Mouse (Mus musculus) spleen, adult 2 months (tissue): ENCODE data around the gene Parvg. TPM values are rescaled to one million over a fixed set of nuclear protein-coding genes. Genes with fewer than 3 reads are reported as not detected.
A peak's percentile ranks its signal among the peaks of the same experiment; 100 is the strongest.

Experiments used
- DNase-seq, 2 experiments: peaks; one replicate each; pipeline versions ENCODE4 v3.0.0 to v3.0.0-alpha.2; 2012 to 2021; ENCODE audit warnings: low spot score in 2 of 2, low read depth in 1 of 2
- H3K27ac ChIP-seq: fragments of 200-500 bp; 2 replicates; pipeline ENCODE4 v1.5.1; 2012; ENCODE audit warnings: low read length, inconsistent platforms; ENCODE audit not compliant: insufficient read depth
- H3K27me3 ChIP-seq: fragments of 200-500 bp; 2 replicates; pipeline ENCODE4 v1.6.1; 2012; ENCODE audit warnings: mild to moderate bottlenecking, moderate library complexity, low read length, inconsistent platforms; ENCODE audit not compliant: control insufficient read depth, insufficient read depth
- H3K36me3 ChIP-seq: fragments of 200-500 bp; 2 replicates; pipeline ENCODE4 v1.6.1; 2012; ENCODE audit warnings: mild to moderate bottlenecking, low read length, inconsistent platforms; ENCODE audit not compliant: control insufficient read depth, insufficient read depth
- H3K4me1 ChIP-seq: fragments of 200-500 bp; 2 replicates; pipeline ENCODE4 v1.6.1; 2011; ENCODE audit warnings: inconsistent platforms; ENCODE audit not compliant: control insufficient read depth, insufficient read depth, insufficient read length
- H3K4me3 ChIP-seq: fragments of 200-500 bp; 2 replicates; pipeline ENCODE4 v1.5.1; 2011; ENCODE audit warnings: mild to moderate bottlenecking, inconsistent platforms; ENCODE audit not compliant: insufficient read depth, insufficient read length; ENCODE audit errors: extremely low read depth
- CTCF ChIP-seq: fragments of 200-500 bp; IDR thresholded peaks from 2 replicates; pipeline ENCODE4 v1.5.1; 2011; ENCODE audit warnings: mild to moderate bottlenecking, inconsistent platforms; ENCODE audit not compliant: insufficient read depth, insufficient read length, insufficient replicate concordance; ENCODE audit errors: extremely low read depth
- POLR2A ChIP-seq: fragments of 200-500 bp; IDR thresholded peaks from 2 replicates; pipeline ENCODE4 v1.6.1; 2011; ENCODE audit warnings: low read depth, low read length, inconsistent platforms
- WGBS: fragments of 180-500 bp; shearing (Covaris S2); methylation state at CpG from one replicate; pipeline ENCODE4 v1.1.7; 2018; 5-methylcytosine and 5-hydroxymethylcytosine counted together
- polyA plus RNA-seq: library from polyadenylated mRNA; depleted of rRNA; stranded (reverse); fragments of >200 nt; gene quantifications from 2 replicates; pipeline ENCODE4 v1.2.3, GENCODE M21; 2012; rRNA removed

Gene Parvg
- polyA plus RNA-seq, 1 experiment, result 75.0 TPM

DNA sequence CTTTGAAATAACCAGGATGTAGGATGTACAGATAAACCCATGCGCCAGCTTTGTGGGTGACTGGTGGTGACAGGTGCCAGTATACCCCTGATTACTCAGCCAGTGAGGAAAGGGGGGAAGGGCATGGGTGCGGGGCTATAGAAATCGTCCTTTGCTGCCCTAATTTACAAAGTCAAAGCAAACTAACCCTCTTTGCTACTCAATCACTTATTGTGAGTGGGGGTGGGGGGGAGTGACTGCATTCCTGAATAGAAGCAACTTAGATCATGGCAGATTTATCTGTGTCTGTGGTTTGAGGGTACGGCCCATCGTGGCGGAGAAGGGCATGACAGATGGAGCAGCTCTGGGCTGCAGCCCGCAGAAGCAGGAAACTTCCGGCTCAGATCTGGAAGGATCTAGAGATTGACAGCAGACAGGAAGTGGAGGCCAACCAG is 64.9 kb downstream of the Parvg start:
- Histone ChIP-seq H3K4me3 (no peak overlapping the region), H3K36me3 (no peaks in the 10 kb centered on the region), H3K27me3 (no peaks in the 10 kb centered on the region), H3K27ac (no peak overlapping the region), H3K4me1 (no peaks in the 10 kb centered on the region)
- TF ChIP-seq CTCF (no peak), POLR2A (no peak)
- peak in 1 of 2 experiments; percentile 7 for DNase-seq
- WGBS, result 19% methylated on average over 8 of the region's 8 CpGs

DNA sequence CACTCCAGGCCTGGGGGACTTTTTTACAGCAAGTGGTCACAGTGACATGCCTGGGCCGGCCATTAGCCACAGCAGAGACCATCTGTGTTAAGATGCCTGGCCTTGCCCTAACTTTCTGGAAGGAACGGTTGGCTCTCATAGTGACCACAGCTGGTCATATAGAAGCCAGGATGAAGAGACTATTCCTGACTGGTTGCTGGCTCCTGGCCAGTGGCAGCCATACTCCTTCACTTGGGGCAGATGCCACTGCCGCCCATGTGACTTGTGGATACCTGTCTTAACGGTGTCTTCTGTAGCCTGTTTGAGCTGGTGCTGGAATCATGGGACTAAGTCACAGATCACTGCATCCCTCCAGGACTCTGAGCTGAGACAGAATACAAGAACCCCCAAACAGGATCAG is 68.3 kb downstream of the Parvg start:
- H3K4me3 ChIP-seq, result no peak overlapping the region
- H3K27me3 ChIP-seq, result no peaks in the 10 kb centered on the region
- TF ChIP-seq POLR2A (no peak), CTCF (no peak)
- WGBS, result 95% methylated on average over 4 of the region's 4 CpGs
- H3K4me1 ChIP-seq, result no peaks in the 10 kb centered on the region
- no peak overlapping the region for H3K27ac ChIP-seq
- no peaks in the 10 kb centered on the region for H3K36me3 ChIP-seq
- DNase-seq, result no peak

Other genes with a start within 250 kb of the Parvg start
- gene Sult4a1, start 218.3 kb upstream of the Parvg start, polyA plus RNA-seq, result 0.29 and 0.32 TPM in 2 replicates
- not detected in 2 replicates for gene Pnpla5, start 200.9 kb upstream of the Parvg start, polyA plus RNA-seq
- gene Pnpla3, start 156.2 kb upstream of the Parvg start, polyA plus RNA-seq, result 1.8 and 2.1 TPM in 2 replicates
- 8.5 and 9.0 TPM in 2 replicates for gene Samm50, start 131.8 kb upstream of the Parvg start, polyA plus RNA-seq
- 38.6 and 39.9 TPM in 2 replicates for gene Parvb, start 92.0 kb upstream of the Parvg start, polyA plus RNA-seq
- gene Shisal1, start 123.1 kb downstream of the Parvg start, polyA plus RNA-seq, result 0.42 and 0.62 TPM in 2 replicates
- gene Rtl6, start 233.8 kb downstream of the Parvg start, polyA plus RNA-seq, result 9.0 and 11.8 TPM in 2 replicates